Mouse (Mus musculus) heart, postnatal 0 days (tissue): ENCODE data around the gene Olfr974.

ENCODE experiments used
- CTCF ChIP-seq: IDR thresholded peaks from 2 replicates; pipeline ENCODE4 v1.5.1; 2016; ENCODE audit warnings: antibody characterized with exemption, control low read depth, low read depth
- EP300 ChIP-seq: IDR thresholded peaks from 2 replicates; pipeline ENCODE4 v1.6.1; 2016; ENCODE audit warnings: antibody characterized with exemption, low read depth

- TF ChIP-seq CTCF (no peak), EP300 (no peak)
These were observed at the start of gene Olfr974 for GRCm38 (mm10) chr9:39937201-39937600.
